ENCODE assay signal across 9 mouse cellular contexts in the genomic region with DNA sequence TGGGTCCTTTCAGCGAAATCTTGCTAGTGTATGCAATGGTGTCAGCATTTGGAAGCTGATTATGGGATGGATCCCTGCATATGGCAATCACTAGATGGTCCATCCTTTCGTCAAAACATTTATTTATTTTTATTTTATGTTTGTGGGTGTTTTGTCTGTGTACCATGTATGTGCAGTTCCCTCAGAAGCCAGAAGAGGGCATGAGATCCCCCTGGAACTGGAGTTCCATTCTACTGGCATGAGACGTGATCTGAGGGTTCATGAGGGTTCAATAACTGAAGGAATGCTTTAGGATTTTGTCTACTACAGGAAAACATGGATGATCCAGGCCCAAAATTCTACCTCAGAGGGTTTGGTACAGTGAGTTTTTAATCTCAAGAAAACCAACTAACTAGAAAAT. TPM values are rescaled to one million over a fixed set of nuclear protein-coding genes. Genes with fewer than 3 reads are reported as not detected.
DNase-seq lines count a peak whose midpoint lies in the region; ATAC-seq and TF ChIP-seq lines count a peak whose summit lies in the region.
"Had no signal": no experiment of that assay in that cellular context is flagged by ENCODE, and none has a peak within 500 bp of the region (broad histone marks: within the 10 kb centered on the region; RNA-seq: fewer than 3 reads in every experiment).

No protein-coding gene starts in this region.

- 45% methylated on average over 2 of the region's 3 CpGs for WGBS in limb, embryonic 11.5 days
- 40% methylated on average over 2 of the region's 3 CpGs for WGBS in midbrain, embryonic 14.5 days

- no peaks in the 10 kb centered on the region for H3K36me3 ChIP-seq in limb, embryonic 11.5 days (ENCODE audit: control insufficient read depth, insufficient read depth, low read length)
- no peaks in the 10 kb centered on the region for H3K36me3 ChIP-seq in midbrain, embryonic 14.5 days (ENCODE audit: control insufficient read depth, insufficient read depth, low read length)

- H3K27me3 ChIP-seq in limb, embryonic 11.5 days (ENCODE audit: control insufficient read depth, insufficient read depth, low read length) = no peaks in the 10 kb centered on the region
- no peaks in the 10 kb centered on the region for H3K27me3 ChIP-seq in midbrain, embryonic 14.5 days (ENCODE audit: control insufficient read depth, insufficient read depth, low read length)

- H3K9me3 ChIP-seq in limb, embryonic 11.5 days (ENCODE audit: control insufficient read depth, low read length) = no peaks in the 10 kb centered on the region
- H3K9me3 ChIP-seq in midbrain, embryonic 14.5 days (ENCODE audit: control insufficient read depth, low read length) = no peaks in the 10 kb centered on the region

- H3K27ac ChIP-seq in layer of hippocampus, adult 2 months = no peak overlapping the region
- no peak overlapping the region for H3K27ac ChIP-seq in limb, embryonic 11.5 days (replicated peaks; ENCODE audit: low read depth, low read length)
- no peak overlapping the region for H3K27ac ChIP-seq in midbrain, embryonic 14.5 days (replicated peaks; ENCODE audit: low read depth, low read length)

- TF ChIP-seq CTCF in layer of hippocampus, adult 2 months (conservative IDR thresholded peaks at IDR 0.05) = peak; percentile 72

- no peaks in the 10 kb centered on the region for H3K4me1 ChIP-seq in limb, embryonic 11.5 days (ENCODE audit: control insufficient read depth, insufficient read depth, low read length)
- no peaks in the 10 kb centered on the region for H3K4me1 ChIP-seq in midbrain, embryonic 14.5 days (ENCODE audit: control insufficient read depth, insufficient read depth, low read length)

- no peak overlapping the region for H3K9ac ChIP-seq in limb, embryonic 11.5 days (ENCODE audit: low read length)
- no peak overlapping the region for H3K9ac ChIP-seq in midbrain, embryonic 14.5 days (replicated peaks; ENCODE audit: low read length)

- no peak for DNase-seq in layer of hippocampus, adult 2 months (ENCODE audit: low spot score in 2 of 2)
- DNase-seq in layer of hippocampus, adult 11-12 months (ENCODE audit: low spot score) = no peak
- peak; percentile 29 for DNase-seq in ES-CJ7 (ENCODE audit: low read depth, low spot score)
- peak; percentile 66 for DNase-seq in adrenal gland, postnatal 10 days
- peak; percentile 66 for DNase-seq in limb, embryonic 11.5 days (ENCODE audit: low spot score)
- DNase-seq in midbrain, embryonic 14.5 days = no peak
- no peak for DNase-seq in cerebellum, adult 9-11 months
- DNase-seq: cerebellum, adult 9-10 months had no signal

- H3K4me2 ChIP-seq in limb, embryonic 11.5 days (ENCODE audit: low read depth, severe bottlenecking) = no peak overlapping the region
- no peak overlapping the region for H3K4me2 ChIP-seq in midbrain, embryonic 14.5 days (ENCODE audit: low read length)

- no peak for ATAC-seq in limb, embryonic 11.5 days (ENCODE audit: insufficient number of reproducible peaks, low FRiP score, low TSS enrichment, low read depth)
- ATAC-seq in midbrain, embryonic 14.5 days (ENCODE audit: low FRiP score, low TSS enrichment) = no peak
- ATAC-seq in erythroblast, adult 5-6 weeks (replicated peaks; ENCODE audit: low FRiP score, poor library complexity, severe bottlenecking) = no peak

- no peak overlapping the region for H3K4me3 ChIP-seq in layer of hippocampus, adult 2 months
- H3K4me3 ChIP-seq in limb, embryonic 11.5 days (ENCODE audit: low read depth, low read length) = no peak overlapping the region
- H3K4me3 ChIP-seq in midbrain, embryonic 14.5 days (replicated peaks; ENCODE audit: low read depth, low read length) = no peak overlapping the region

RNA-seq across cellular contexts. Expression of a gene that starts 28.3 kb away (rescaled TPM):
- total RNA-seq in layer of hippocampus, adult 2 months (2021) = 10 to 100 TPM; 58.1 to 60.8 TPM
- 10 to 100 TPM; 21.0 to 35.7 TPM for total RNA-seq in adrenal gland, postnatal 10 days (2021)
- 4.1 and 4.8 TPM in 2 replicates for polyA plus RNA-seq in limb, embryonic 11.5 days (2014; fragmentation: Nextera tagmentation; extraction: Ambion mirVana)
- polyA plus RNA-seq in midbrain, embryonic 14.5 days (2014; fragmentation: Nextera tagmentation; extraction: Ambion mirVana) = 10.2 and 12.9 TPM in 2 replicates
- total RNA-seq in erythroblast, adult 5-6 weeks (2015; ENCODE audit: low replicate concordance) = not detected in 2 replicates
- total RNA-seq in erythroblast, adult 5-6 weeks (2017; ENCODE audit: low replicate concordance) = not detected in 2 replicates

Comparison
In these comparisons a context has a peak if more than half of its experiments do, and no peak if none do; other contexts are left out.
1. DNase-seq: peak in ES-CJ7 (single experiment), adrenal gland, postnatal 10 days (single experiment) and limb, embryonic 11.5 days (single experiment); none in layer of hippocampus, adult 2 months (0 of 2), layer of hippocampus, adult 11-12 months (single experiment), midbrain, embryonic 14.5 days (single experiment) and cerebellum, adult 9-11 months (single experiment).
2. RNA of a gene that starts 28.3 kb away (total RNA-seq): 58.1 to 60.8 TPM in layer of hippocampus, adult 2 months and 21.0 to 35.7 TPM in adrenal gland, postnatal 10 days; not detected in erythroblast, adult 5-6 weeks; every median in the first group is over 10 times any median in the second.